Mouse (Mus musculus): ENCODE results near the gene Morc3.
A peak's percentile ranks its signal among the peaks of the same experiment; 100 is the strongest.

Gene Morc3

DNA sequence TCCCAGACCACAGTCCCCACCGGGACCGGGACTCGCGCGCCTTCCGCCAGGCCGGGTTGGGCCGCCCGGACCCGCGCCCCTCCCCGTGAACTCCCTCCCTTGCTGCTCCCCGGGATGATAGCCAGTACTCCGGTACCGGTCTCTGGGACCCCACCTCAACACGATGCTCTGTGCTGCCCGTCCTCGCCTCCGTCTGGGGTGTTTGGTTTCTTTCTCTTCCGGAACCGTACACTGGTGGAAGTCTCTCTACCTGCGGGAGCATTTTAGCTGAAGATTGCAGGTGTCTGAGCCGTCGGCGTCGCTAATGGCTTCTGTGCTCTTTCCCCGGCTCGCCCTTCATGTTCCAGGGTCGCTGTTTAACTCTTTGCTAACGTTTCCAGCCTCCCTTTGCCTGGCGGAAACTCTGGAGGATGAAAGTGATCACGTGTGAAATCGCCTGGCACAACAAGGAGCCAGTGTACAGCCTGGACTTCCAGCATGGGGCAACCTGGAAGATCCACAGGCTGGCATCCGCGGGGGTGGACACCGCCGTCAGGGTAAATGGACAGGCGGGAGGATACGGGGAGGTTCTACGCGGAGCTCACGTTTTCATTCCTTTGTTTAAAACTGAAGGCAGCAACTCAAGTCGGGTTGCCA, 52.3 kb downstream of the Morc3 start:
- peak; percentile 67 for DNase-seq (ENCODE audit: low spot score)

DNA sequence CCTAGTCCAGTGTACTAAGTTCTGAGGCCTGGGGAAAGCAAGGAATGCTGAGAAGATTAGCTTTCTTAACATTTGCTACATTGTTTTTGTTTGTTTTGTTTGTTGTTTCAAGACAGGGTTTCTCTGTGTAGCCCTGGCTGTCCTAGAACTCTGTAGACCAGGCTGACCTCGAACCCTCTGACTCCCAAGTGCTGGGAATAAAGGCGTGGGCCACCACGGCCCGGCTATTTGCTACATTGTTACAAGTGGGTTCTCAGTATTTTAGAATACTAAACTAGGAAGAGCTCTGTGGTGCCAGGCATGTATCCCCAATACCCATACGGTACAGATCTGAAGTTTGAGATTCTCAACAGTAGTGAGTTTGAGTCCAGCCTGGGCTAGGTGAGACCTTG, 52.8 kb downstream of the Morc3 start:
- no peak for DNase-seq (ENCODE audit: low spot score)

DNA sequence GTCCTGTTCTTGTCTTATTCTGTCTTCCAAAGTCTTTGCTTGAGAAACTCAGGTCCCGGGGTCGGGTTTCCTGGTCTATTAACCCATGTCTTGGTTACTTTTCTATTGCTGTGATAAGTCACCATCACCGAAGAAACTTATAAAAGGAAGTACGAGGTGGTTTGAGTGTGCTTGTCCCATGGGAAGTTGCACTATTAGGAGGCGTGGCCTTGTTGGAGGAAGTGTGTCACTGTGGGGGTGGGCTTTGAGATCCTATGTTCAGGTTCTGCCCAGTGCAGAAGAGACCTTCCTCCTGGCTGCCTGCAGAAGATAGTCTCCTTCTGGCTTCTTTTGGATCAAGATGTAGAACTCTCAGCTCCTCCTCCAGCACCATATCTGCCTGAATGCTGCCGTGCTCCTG, 56.6 kb downstream of the Morc3 start:
- no peak for DNase-seq (ENCODE audit: low spot score)

DNA sequence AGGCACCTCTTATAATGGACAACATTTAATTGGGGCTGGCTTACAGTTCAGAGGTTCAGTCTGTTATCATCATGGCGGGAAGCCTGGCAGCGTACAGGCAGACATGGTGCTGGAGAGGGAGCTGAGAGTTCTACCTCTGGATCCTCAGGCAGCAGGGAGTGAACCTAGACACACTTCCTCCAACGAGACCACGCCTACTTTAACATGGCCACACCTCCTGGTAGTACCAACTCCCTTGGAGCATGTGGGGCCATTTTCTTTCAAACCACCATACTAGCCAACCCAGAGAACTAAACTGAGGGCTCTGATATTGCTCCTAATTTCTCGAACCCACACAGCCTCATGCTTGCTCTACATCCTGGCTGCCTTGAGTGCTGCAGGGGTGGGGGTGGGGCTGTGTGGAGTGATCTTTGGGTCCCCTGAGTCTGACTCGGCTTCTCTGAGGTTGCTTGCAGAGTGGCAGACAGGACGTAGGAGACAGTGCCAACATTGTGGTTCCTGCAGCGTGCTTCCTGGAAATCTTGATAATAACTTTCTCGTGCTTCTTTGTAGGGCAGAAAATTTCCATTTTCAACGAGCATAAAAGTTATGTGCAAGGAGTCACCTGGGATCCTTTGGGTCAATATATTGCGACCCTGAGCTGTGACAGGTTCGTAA, 59.2 kb downstream of the Morc3 start:
- no peak for DNase-seq (ENCODE audit: low spot score)

DNA sequence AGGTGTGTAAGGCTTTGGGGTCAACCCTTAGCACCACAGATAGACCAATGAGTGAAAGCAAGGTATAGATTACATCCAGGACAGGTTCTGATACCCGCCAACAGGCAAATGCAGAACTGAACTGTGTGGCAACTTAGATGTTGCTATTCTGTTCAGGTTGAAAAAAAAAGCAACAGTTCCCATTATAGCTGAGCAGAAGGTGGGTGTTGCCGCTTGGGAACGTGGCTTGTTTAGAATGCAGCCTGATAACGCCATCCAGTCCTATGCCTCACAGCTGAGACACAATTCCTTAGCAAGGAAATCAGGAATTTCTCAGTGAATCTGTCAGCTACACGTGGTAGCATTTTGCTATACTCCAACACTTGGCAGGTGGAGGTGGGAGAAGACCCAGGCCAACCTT, 61.4 kb downstream of the Morc3 start:
- no peak for DNase-seq (ENCODE audit: low spot score)

DNA sequence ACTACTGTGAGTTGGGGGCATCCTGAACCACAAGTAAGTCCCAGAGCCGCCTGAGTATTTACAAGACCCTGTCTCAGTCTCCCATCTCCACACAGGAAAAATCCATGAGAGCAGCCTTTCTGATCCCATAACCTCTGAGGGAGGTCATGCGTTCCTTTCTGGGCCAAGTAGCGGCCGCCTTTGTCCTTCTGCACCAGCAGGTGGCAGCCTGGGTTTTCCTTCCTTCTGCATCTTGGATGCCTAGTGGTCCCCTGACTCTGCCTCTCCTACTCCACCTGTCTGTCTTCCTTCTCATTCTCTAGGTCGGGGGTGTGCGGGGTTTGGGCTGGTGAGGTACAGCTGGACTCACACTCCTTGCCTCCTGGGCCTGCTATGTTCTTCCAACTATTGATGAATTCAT, 71.1 kb downstream of the Morc3 start:
- DNase-seq (ENCODE audit: low spot score), result peak; percentile 38

DNA sequence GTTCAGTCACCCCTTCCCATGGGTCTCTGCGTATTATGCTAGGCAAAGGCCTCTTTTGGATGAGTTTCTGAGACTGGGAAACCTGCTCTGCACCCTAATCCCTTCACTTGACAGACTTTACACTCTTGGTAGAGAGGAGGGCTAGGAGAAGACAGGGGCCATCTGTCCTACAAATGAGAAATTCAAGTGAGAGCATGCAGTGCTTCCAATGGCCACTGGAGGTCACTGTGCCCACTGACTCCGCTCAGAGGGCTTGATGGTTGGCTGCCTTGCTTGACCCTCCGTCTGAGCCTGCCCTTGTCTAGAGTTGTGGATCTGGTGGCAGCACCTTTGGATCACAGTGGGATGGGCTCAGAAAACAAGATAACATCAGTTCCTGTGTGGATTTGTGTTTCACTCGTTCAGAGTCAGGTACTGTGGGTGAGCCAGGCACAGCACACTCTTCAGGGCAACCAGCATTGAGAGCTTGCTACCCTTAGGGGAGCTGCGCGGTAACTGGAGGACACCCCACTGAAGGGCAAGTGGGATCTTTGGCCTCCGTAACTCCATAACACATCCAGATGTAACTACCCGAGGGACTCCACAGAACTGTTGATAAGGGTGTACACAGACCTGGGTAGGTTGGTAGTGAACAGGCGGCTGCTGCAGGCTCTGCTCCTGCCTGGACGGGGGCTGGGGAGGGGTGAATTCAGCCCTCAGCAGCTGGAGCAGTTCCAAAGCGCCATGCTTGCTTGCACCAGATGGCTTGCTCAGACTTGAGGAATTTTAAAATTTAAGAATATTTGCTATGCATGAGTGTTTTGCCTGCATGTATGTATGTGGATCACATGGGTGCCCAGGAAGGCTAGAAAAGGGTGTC, 74.5 kb downstream of the Morc3 start:
- DNase-seq (ENCODE audit: low spot score), result peak; percentile 85

DNA sequence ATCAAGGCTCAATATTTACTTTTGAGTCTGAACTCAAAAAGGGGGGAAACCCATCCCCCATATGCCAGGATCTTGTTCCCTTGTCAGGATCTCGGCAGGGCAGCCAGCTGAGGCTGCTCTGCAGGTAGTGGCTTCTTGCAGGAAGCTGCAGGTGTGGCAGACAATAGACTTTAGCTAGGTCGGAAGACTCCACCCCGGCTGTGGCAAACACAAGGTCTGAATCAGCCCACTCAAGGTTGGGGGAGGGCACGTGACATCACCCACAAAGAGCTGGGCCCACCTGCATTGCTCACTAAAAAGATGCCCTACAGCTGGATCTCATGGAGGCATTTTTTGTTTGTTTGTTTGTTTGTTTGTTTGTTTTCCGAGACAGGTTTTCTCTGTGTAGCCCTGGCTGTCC, 75.8 kb downstream of the Morc3 start:
- no peak for DNase-seq (ENCODE audit: low spot score)

DNA sequence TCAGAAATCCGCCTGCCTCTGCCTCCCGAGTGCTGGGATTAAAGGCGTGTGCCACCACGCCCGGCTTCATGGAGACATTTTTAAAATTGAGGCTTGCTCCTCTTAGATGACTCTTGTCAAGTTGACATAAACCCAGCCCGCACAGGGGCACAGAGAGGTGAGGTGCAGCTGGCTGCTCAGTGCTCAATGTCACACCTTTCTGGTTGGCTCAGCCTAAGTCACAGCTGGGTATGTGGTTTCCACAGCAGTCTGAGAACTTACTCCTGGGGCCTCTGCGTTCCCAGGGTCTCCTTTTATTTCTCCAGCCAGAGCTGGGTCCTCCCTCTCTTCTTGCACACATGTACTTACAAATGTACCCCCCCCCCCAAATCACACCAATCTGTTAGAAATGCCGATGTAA, 76.3 kb downstream of the Morc3 start:
- DNase-seq (ENCODE audit: low spot score), result no peak

DNA sequence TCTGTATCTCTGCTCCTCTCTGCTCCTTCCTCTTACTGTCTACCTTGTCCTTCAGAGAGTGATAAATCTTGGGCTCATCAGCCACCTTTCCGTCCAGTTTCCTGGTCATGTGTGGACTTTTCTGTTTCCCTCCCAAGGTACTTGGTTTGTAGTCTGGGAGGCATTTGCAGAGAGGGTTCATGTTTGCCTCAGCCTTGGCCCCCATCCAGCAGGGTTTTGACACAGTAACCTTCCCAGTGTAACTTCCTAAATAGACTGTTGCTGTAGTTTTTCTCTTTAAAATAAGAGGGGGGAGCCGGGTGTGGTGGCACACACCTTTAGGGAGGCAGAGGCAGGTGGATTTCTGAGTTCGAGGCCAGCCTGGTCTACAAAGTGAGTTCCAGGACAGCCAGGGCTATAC, 78.0 kb downstream of the Morc3 start:
- no peak for DNase-seq (ENCODE audit: low spot score)

DNA sequence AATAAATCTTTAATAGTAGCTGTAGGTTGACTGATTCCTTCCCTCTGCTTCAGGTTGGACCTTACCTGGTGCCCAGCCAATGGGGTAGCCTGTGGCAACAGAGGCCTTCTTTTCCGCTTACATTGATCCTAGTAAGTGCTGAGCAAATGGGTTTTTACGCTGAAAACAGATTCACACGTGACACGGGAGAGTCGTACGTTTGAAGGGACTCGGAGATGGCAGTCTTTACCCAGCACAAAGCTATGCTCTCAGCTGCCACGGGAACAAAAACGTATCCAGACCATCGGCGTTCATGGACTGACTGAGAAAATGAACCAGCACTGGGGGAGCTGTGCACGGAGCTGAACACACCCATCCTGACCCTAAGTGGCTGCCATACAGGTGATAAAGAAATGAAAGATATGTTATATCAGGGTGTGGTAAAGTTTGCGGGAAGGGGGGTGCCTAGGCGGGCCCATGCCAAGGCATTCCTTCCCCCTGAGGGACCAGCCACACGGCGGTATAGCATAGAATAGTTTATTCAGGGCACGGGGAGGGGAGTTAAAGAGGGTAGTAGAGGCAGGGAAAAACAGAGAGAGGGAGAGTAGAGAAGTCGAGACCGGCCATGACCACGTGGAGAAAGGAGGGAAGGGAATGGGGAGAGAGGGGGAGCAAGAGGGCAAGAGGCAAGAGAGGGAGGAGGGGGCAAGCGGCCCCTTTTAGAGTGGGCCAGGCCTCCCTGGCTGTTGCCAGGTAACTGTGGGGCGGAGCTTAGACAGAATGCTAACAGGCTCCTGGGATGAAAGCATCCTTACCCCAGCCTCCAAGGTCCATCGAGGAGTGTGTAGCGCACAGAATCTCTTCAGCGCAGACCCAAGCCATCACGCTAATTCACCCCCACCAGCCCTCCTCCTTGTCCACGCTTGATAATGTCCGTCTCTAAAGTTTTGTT, 79.1 kb downstream of the Morc3 start:
- no peak for DNase-seq (ENCODE audit: low spot score)

DNA sequence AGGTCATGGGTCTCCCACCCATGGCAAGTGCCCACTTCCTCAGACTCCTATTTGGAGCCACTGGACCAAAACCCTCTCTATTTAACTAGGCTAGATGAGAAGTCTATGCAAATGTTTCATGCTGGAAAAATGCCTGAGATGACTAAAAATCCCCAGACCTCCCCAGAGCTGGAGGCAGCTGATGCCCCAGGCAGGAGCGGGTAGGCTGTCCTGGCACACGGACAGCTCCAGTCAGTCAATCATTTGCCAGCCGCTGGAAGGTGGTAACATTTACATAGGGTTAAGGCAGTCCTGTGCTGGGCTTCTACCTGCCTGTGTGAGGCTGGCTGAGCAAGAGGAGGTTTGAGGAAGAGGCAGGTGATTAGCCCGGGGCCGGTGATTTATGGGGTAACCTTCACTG, 80.2 kb downstream of the Morc3 start:
- DNase-seq (ENCODE audit: low spot score), result no peak

DNA sequence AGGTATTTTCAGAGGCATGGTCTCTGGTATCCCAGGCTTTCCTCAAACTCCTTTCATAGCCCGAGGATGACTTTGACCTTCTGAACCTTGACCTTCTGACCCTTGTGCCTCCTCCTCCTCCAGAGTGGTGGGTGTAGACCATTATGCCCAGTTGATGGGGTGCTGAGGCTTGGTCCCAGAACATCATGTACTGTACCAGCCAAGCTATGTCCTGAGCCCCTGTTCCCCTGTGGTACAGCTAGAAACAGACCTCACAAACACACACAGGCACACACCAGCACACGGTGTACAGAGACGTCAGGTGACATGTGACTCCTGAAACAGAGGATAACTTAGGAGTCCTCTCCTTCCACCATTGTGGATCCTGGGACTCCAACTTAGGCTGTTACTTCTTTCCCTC, 80.9 kb downstream of the Morc3 start:
- no peak for DNase-seq (ENCODE audit: low spot score)

DNA sequence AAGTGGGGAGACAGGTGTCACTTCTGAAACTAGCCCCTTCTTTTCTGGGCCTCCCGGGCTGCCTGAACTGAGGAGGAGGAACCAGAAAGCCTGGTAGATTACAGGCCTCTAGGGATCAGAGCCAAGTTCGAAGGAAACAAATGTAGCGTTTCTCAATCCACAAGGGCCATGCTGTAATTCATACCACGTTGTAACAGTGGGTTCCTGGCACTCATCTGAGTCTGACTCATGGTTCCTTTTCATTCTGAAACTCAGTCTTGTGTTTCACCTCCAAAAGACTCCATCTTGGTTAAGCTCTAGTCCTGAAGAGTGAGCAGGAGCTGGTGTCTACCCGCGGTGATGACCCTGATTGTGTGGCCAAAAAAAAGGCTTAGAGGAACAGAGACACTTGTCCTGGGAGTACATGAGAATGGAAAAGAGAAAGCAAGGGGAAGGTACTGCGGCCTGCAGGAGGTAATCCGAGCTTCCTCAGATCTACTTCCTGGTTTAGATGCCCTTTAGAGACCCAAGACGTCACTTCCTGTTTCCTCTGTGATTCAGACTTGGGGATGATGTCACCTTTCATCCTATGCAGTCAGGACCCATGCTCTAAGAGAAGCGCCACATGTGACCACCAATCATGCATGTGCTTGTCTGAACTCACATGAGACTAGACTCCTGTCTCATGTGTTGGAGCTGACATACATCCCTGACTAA, 82.1 kb downstream of the Morc3 start:
- no peak for DNase-seq (ENCODE audit: low spot score)

DNA sequence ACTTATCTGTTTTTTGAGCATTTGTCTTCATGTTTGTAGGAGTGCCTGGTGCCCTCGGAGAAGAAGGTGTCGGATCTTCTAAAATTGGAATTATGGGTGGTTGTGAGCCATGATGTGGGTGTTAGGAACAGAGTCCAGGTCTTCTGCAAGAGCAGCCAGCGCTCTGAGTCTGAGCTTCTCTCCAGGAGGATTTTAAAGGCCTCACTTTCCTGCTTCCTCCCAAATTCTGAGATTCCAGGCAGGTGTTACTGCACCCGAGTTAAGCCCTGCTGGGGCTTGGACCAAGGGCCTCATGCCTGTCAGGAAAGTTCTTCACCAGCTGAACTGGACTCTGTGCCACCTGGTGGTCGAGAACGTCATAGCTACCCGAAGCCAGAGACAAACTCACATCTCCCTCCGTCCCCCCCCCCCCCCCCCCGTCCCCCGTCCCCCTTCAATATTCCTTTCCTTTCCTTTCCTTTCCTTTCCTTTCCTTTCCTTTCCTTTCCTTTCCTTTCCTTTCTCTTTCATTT, 83.5 kb downstream of the Morc3 start:
- peak; percentile 68 for DNase-seq (ENCODE audit: low spot score)

DNA sequence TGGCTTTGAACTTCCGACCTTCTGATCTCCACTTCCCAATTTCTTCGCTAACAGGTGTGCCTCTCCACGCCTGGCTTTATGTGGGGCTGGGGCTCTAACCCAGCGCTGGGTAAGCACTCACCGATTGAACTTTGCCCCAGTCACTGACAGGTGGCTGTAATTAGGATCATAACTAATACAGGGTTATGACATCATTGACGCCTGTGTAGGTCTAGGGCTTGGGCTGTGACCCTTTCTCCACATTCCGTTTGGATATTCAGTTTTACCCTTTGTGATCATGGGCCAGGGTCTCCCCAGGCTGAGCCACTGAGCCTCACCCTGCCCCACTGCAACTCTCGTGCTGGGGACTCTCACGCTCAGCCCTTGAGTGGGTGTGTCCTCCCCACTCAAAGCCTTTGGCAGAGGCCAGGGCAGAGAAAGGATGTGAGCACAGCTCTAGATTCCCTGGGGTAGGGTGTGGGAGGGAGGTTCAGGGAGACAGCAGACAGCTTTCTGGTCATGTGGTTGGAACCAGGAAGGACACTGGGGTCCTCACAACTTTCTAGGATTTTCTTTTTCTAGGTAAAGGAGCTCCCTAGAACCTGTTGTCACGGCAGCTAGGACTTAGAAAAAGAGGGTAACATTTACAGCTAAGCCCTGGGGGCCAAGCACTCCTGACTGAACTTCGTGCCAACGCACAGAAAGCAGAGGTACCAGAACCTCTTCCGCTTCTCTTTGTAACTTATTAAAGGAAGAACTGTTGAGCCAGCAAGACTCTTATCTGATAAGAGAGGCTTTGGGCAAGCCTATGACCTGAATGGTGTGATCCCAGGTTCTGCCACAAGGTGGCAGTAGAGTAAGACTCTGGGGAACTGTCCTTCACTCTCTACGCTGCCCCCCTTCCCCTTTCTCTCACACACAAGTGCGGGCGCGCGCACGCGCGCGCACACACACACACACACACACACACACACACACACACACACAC, 86.1 kb downstream of the Morc3 start:
- peak; percentile 82 for DNase-seq (ENCODE audit: low spot score)

DNA sequence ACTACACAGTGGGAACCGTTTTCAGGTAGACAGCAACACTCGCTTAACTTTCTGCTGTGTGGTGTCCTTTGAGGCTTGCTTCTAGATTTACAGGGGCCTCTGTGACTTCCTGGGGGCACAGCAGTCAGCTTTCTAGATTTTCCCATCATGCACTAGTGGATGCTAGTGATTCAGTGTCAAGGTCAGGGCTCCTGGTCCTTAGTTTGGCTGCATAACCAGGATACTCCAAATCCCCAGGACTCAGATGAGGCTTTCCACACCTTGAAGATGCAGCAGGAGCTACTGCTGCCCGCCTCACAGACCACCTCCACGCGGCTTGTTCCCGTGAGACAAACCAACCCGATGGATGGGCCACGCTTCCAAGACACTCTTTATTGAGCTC, 86.7 kb downstream of the Morc3 start:
- DNase-seq (ENCODE audit: low spot score), result no peak

DNA sequence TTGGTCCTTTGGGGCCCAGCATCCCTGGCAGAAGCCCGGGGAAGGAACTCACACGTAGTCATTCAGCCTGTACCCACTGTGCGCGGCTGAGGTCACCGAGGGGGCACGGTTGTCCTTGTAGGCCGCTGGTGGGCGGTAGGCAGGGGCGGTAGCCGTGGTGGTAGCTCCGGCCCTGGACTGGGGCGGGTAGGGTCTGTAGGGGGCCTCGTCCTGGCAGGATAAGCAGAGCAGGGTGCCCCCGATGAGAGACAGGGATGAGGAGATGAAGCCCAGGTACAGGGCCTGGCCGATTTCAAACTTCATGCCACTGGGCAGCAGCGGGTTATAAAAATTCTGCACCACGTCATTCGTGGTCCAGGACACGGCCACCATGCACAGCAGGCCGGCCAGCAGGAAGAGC, 87.3 kb downstream of the Morc3 start:
- DNase-seq (ENCODE audit: low spot score), result no peak

DNA sequence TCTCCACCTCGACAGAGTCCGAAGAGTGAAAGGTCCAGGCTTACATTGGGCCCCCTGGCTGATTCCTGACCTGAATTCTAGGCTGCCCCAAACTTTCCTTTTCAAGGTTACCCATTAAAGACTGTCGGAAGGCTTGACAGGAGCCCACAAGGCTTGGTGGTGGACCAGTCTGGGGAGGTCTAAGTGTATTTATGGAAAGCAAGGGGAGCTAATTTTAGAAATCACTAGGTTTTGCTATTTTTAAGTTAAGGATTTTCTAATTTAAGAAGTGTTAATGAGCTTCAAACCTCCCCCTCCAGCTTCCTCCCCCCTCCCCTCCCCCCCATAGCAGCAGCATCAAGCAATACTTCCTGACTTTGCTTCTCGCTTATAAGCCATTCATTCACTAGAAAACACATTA, 88.8 kb downstream of the Morc3 start:
- no peak for DNase-seq (ENCODE audit: low spot score)

DNA sequence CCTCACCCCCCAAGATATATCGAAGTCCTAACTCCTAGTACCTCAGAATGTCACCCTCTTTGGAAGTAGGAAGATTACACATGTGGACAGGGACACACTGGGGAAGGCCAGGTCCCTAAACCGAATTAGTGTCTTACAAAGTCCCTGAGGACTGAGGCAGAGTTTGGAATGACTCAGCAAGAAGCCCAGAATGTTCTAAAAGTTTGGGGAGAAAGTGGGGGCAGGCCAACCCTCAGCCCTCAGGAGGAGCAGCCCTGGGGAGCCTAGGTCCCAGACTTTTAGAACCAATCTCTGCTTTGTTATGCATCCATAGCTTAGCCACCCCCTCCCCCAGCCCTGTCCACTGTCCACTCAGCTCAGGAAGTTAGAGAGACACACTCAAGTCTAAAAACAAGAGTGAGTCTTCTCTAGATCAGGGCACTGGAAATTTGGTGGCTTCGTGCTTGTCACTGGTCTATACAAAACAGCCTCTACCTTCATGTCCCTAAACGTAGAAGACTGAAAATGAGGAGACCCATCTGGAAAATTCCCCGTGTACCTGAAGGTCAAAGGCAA, 91.0 kb downstream of the Morc3 start:
- no peak for DNase-seq (ENCODE audit: low spot score)
